Mouse (Mus musculus) forebrain, embryonic 12.5 days (tissue): ENCODE results near the gene Itgb1. TPM values are rescaled to one million over a fixed set of nuclear protein-coding genes. Genes with fewer than 3 reads are reported as not detected.

Experiments
- ATAC-seq: fragments of 200-750 bp; cut with Nextera tagmentation; 2 replicates; pipeline ENCODE4 v1.8.0; 2017; ENCODE audit warnings: moderate TSS enrichment; ENCODE audit not compliant: low FRiP score
- H3K27ac ChIP-seq: fragments of 300-500 bp; sonication (generic); 2 replicates; pipeline ENCODE4 v1.5.1; 2016; ENCODE audit warnings: mild to moderate bottlenecking
- H3K27me3 ChIP-seq: fragments of 300-500 bp; sonication (generic); 2 replicates; pipeline ENCODE4 v1.6.1; 2016; ENCODE audit warnings: mild to moderate bottlenecking
- H3K36me3 ChIP-seq: fragments of 300-500 bp; sonication (generic); replicated peaks from 2 replicates; pipeline ENCODE4 v1.6.1; 2016; ENCODE audit warnings: mild to moderate bottlenecking
- H3K4me1 ChIP-seq: fragments of 300-500 bp; sonication (generic); 2 replicates; pipeline ENCODE4 v1.6.1; 2016
- H3K4me2 ChIP-seq: fragments of 300-500 bp; sonication (generic); 2 replicates; pipeline ENCODE4 v1.6.1; 2016; ENCODE audit warnings: mild to moderate bottlenecking, moderate library complexity
- H3K4me3 ChIP-seq: fragments of 300-500 bp; sonication (generic); replicated peaks from 2 replicates; pipeline ENCODE4 v1.5.1; 2016; ENCODE audit warnings: mild to moderate bottlenecking
- H3K9ac ChIP-seq: fragments of 300-500 bp; sonication (generic); 2 replicates; pipeline ENCODE4 v1.6.1; 2016; ENCODE audit warnings: mild to moderate bottlenecking
- H3K9me3 ChIP-seq: fragments of 300-500 bp; sonication (generic); 2 replicates; pipeline ENCODE4 v1.6.1; 2016
- WGBS: fragments of 180-500 bp; shearing (Covaris S2); methylation state at CpG from one replicate; pipeline ENCODE4 v1.1.7; 2016; 5-methylcytosine and 5-hydroxymethylcytosine counted together
- polyA plus RNA-seq: library from polyadenylated mRNA; unstranded; fragments of >200 nt; fragmentation: Nextera tagmentation; extraction: Ambion mirVana; gene quantifications from 2 replicates; pipeline ENCODE4 v1.2.1, GENCODE M21; 2016

The Itgb1 gene
- polyA plus RNA-seq, 1 experiment from 2014 or later = 140 TPM

DNA sequence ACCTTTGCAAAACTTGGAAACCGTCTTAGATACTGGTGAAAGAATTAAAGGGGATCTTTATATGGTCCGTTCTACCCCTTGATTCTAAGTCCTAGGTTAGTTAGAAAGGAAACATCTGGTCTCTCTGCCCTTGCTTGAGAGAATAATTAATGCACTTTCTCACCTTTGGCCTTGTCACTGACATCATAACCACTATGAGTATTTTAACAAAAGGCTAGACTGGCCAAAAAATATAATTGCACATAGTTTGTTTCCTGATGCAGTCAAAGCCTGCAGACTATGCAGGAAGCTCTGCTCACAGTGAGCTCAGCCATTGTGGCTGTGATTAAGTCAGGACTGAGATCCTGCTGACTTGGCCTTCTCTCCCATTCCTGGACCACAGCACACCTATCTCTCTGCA lies 22.3 kb upstream of the Itgb1 start:
- Histone ChIP-seq H3K4me2 (no peak overlapping the region), H3K27me3 (no peaks in the 10 kb centered on the region), H3K4me3 (no peak overlapping the region), H3K36me3 (no peaks in the 10 kb centered on the region), H3K27ac (no peak overlapping the region), H3K9ac (no peak overlapping the region), H3K9me3 (no peaks in the 10 kb centered on the region), H3K4me1 (no peaks in the 10 kb centered on the region)
- ATAC-seq = no peak
- 72% methylated on average over 2 of the region's 2 CpGs for WGBS

DNA sequence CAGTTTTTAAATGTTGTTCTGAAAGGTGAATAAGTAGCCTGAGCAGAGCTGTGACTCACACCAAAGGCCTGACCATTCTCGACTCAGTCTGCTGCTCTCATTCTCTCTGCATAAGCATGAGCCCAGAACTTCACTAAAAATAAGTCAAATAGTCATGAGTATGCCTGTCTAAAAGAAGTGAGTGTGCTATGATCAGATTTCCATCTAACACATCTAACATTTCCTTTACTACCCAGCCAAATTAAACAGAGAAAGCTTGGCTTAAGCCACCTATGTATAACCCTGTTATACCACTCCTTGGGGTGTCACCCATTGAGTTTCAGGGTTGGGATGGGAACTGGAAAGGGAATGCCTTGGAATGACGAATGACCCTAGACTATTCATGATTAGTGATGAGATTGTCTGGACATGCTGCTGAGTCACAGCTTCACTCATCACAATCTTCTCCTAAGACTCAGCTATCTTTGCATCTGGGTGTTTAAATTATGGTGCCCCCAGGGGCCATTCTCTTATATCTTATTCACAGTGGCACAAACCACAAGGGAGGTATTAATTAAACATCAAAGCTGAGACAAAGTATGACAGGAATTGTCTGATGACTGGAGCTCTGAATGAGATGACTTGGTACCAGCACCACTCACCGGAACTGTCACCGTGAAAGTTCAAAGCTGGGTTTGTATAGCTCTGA lies 18.7 kb upstream of the Itgb1 start:
- no peak overlapping the region for H3K4me2 ChIP-seq
- no peak overlapping the region for H3K4me3 ChIP-seq
- H3K27me3 ChIP-seq = no peaks in the 10 kb centered on the region
- ATAC-seq = no peak
- no peak overlapping the region for H3K27ac ChIP-seq
- no peaks in the 10 kb centered on the region for H3K9me3 ChIP-seq
- no peaks in the 10 kb centered on the region for H3K4me1 ChIP-seq
- WGBS = 90% methylated on average over 4 of the region's 4 CpGs
- no peaks in the 10 kb centered on the region for H3K36me3 ChIP-seq
- no peak overlapping the region for H3K9ac ChIP-seq

DNA sequence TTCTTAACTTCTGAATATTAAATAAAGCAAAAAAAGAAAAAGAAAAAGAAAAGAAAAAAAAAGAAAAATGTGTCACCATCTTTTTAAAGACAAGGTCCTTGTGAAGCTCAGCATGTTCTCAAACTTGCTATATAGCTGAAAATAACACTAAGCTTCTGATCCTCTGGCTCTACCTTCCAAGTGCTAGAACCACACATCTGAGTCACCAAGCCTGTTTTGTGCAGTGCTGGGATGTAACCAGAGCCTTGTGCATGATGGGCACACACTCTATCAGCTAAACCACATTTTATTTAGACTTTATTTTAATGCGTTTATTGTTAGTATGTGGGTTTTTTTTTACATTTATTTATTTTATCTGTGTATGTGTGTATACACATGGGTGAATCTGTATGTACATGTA lies 13.6 kb upstream of the Itgb1 start:
- no peak overlapping the region for H3K4me2 ChIP-seq
- no peaks in the 10 kb centered on the region for H3K36me3 ChIP-seq
- 94% methylated on average over 1 of the region's 1 CpGs for WGBS
- no peak overlapping the region for H3K9ac ChIP-seq
- no peaks in the 10 kb centered on the region for H3K9me3 ChIP-seq
- H3K4me3 ChIP-seq = no peak overlapping the region
- no peak overlapping the region for H3K27ac ChIP-seq
- no peak for ATAC-seq
- H3K4me1 ChIP-seq = no peaks in the 10 kb centered on the region
- no peaks in the 10 kb centered on the region for H3K27me3 ChIP-seq

DNA sequence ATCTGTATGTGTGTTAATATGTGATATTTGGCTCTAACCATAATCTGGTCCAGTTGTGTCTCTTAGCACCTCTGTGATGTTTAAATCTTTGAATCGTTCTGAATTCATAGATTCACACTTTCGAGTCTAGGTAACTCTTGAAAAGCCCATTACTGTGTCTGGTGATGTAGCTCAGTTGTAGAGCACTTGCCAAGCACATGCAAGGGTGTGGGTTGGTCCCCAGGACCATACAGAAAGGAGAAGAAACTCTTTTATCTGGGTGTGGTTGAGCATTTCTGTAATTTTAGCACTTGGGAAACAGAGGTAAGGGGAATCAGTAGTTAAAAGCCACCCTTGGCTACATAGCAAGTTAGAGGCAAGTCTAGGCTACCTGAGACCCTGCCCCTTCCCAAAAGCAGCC lies 13.0 kb upstream of the Itgb1 start:
- Histone ChIP-seq H3K36me3 (no peaks in the 10 kb centered on the region), H3K9ac (no peak overlapping the region), H3K27me3 (no peaks in the 10 kb centered on the region), H3K9me3 (no peaks in the 10 kb centered on the region), H3K4me1 (no peaks in the 10 kb centered on the region), H3K4me3 (no peak overlapping the region), H3K27ac (no peak overlapping the region), H3K4me2 (no peak overlapping the region)
- WGBS = 81% methylated on average over 2 of the region's 2 CpGs
- no peak for ATAC-seq

DNA sequence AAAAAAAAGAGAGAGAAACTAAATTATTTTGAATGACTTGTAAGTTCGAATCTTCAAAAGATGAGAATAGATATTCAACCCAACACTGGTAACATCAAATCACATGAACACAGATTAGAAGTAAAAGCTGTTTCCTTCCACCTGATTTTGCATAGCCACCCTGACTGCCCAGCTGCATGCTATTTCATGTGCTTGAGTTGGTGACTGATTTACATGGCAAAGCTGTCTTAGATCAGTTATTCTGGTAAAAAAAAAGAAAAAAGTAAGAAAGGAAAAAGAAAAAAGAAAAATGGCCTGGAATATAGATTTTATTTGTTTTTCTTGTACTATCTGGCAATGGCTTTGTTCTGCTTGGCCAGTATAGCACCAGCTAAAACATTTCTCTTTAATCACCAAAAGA lies 12.5 kb upstream of the Itgb1 start:
- no peaks in the 10 kb centered on the region for H3K27me3 ChIP-seq
- no peak overlapping the region for H3K4me3 ChIP-seq
- no peak overlapping the region for H3K27ac ChIP-seq
- H3K36me3 ChIP-seq = no peaks in the 10 kb centered on the region
- 76% methylated on average over 1 of the region's 1 CpGs for WGBS
- no peak overlapping the region for H3K4me2 ChIP-seq
- H3K4me1 ChIP-seq = no peaks in the 10 kb centered on the region
- H3K9me3 ChIP-seq = no peaks in the 10 kb centered on the region
- no peak for ATAC-seq
- H3K9ac ChIP-seq = no peak overlapping the region

DNA sequence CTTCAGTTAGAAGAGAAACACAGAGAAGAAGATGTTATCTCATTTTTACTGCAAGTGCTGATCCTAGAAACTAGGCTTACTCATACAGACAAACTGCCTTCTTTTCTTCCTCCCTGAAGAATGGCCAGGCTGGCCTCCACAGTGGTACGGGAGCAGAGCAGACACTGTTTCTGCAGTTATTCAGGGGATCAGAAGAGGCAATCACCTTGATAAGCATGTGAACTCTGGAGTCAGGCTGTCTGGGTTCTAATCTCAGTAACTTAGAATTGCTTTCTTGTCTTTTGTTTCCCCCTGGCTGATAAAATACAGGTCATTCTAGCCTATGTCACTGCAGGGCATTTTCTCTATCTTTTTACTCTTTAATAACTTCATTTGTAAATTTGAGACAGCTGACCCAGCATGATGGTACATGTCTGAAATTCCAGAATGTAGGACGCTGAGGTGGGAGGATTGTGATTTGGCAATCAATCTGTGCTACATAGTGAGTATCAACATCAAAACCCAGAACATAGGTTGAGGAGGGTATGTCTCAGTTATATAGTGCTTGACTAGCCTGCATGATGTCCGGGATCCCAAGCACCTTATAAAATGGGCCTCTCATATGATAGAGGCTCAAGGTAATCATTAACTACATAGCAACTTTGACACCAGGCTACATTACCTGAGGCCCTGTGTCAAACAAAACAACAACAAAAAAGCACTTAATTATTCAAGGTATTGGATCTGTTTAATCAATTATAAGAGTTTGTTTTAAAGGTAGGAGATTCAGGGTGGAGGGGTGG lies 9.4 kb upstream of the Itgb1 start:
- Histone ChIP-seq H3K27me3 (no peaks in the 10 kb centered on the region), H3K36me3 (no peaks in the 10 kb centered on the region), H3K4me1 (no peaks in the 10 kb centered on the region), H3K27ac (no peak overlapping the region), H3K4me2 (no peak overlapping the region), H3K9me3 (no peaks in the 10 kb centered on the region), H3K4me3 (no peak overlapping the region), H3K9ac (no peak overlapping the region)
- WGBS = 90% methylated on average over 3 of the region's 3 CpGs
- ATAC-seq = no peak

DNA sequence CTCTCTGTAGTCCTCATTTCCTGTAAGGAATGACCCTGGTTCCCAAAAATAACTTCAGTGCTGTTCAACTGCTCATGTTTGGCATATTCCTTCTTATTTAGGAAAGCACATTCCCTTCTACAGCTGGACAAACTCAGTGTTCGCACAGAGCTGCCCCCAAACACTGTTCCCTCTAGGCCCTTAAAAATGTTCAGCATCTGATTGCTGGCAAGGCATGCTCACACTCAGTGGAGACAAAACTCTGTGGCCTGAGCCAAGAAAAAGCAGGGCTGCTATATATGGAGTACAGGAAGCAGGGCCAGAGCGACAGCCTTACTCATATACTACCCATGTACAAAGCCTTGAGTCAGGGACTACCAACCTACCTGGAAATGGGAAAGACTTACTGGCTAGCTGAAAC lies 5.5 kb upstream of the Itgb1 start:
- WGBS = 85% methylated on average over 2 of the region's 2 CpGs

DNA sequence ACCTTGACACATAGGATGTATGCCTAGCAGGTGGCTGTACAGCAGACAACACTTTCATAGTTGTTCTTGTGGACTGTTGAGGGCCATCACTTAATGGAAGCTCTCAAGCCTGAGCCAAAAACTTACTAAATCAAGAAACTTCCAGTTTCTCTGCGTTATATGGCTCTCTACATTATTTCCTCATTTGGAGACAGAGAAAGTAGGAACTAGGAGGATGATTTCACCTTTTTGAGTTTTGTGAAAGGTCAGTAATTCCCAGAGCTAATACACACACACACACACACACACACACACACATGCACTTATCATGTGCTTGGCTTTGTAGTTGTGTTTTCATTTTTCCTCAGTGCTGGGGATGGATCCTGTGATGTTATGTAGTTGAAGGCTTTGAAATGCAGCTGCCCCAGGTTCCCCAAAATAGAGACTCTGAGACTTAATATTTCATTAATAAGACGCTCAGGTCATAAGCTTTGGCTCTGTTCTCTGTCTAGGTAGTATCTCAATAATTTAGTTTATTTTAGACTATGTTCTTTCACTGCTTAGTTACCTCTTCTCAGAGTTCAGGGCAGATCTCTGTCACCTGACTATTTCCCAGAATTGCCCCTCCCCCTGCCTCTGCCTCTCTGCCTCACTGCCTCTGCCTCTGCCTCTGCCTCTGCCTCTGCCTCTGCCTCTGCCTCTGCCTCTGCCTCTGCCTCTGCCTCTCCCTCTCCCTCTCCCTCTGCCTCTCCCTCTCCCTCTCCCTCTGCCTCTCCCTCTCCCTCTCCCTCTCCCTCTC lies 4.7 kb upstream of the Itgb1 start:
- Histone ChIP-seq H3K4me2 (no peak overlapping the region), H3K9ac (no peak overlapping the region), H3K9me3 (no peaks in the 10 kb centered on the region), H3K27ac (no peak overlapping the region), H3K4me1 (no peaks in the 10 kb centered on the region), H3K4me3 (no peak overlapping the region), H3K36me3 (no peaks in the 10 kb centered on the region), H3K27me3 (no peaks in the 10 kb centered on the region)
- 90% methylated on average over 2 of the region's 2 CpGs for WGBS
- no peak for ATAC-seq

More for the DNA sequence above, 5.5 kb upstream of the Itgb1 start:
- no peaks in the 10 kb centered on the region for H3K36me3 ChIP-seq
- no peak overlapping the region for H3K4me3 ChIP-seq
- H3K27ac ChIP-seq = no peak overlapping the region
- no peaks in the 10 kb centered on the region for H3K4me1 ChIP-seq
- ATAC-seq = no peak
- no peaks in the 10 kb centered on the region for H3K27me3 ChIP-seq
- no peak overlapping the region for H3K4me2 ChIP-seq
- H3K9me3 ChIP-seq = no peaks in the 10 kb centered on the region
- H3K9ac ChIP-seq = no peak overlapping the region

DNA sequence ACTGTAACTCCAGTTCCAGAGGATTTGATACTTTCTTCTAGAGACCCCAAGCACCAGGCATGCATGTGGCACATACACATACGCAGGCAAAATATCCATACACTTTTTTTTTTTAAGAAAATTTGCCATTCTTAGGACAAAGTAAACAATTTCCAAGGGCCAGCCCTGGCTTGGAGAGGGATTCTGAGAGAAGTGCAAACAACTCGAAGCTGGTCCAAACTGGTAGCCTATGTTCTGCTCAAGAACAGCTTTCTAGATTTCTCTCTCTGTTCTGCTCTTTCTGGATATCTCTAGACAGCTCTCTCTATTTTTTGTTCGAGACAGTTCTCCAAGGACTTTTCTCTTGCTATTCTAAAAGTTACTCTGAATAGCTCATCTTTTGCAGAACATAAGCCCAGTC lies 3.5 kb upstream of the Itgb1 start:
- Histone ChIP-seq H3K36me3 (no peaks in the 10 kb centered on the region), H3K4me2 (no peak overlapping the region), H3K27me3 (no peaks in the 10 kb centered on the region), H3K4me1 (peaks cover 1% of the 10 kb centered on the region), H3K9ac (no peak overlapping the region), H3K4me3 (no peak overlapping the region), H3K27ac (no peak overlapping the region), H3K9me3 (no peaks in the 10 kb centered on the region)
- 91% methylated on average over 3 of the region's 3 CpGs for WGBS
- ATAC-seq = no peak

DNA sequence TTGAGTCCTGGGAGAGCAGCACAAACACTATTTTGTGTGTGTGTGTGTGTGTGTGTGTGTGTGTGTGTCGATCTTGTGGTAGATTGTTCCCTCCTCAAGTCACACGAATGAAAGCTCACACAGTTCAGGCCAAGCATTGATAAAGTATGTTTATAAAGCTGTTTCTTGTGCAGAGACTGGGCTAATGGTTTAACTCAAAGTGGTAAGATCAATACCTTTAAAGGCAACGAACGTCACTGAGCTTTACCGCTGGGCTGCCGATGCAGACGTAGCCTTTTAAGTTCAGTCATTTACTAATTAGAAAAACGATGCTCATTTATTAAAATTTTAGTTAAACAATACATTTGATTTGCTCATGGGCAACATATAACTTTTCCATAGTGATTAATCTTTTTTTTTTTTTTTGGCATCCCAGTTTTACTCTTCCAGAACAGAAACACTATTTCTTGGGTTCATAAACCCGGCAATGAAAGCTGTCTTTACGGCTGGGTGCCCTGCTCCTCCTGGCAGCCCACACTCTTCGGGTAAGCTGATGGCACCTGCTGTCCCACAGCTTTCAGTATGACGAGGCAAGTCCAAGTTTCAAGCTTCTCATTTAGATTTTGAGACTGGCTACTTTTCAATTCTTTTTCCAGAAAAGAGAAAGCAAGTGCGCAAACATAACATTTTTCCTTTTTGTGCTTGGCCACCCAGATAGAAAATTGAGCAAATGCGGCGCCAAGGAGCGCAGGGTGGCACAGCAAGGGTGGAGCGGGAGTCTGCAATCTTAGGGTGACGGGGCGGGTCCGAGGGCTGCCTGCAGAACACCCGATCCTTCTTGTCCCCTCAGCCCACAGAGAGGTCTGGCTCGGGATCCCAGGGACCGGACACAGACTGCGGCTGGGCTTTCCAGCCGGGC lies 596 bp upstream of the Itgb1 start:
- 6% methylated on average over 25 of the region's 25 CpGs for WGBS
- Histone ChIP-seq H3K9me3 (no peaks in the 10 kb centered on the region), H3K4me3 (peak overlapping the region; percentile 88), H3K9ac (peak overlapping the region; percentile 98), H3K27me3 (no peaks in the 10 kb centered on the region), H3K27ac (peak overlapping the region; percentile 99), H3K4me1 (peaks cover 16% of the 10 kb centered on the region), H3K36me3 (no peaks in the 10 kb centered on the region), H3K4me2 (peak overlapping the region; percentile 68)
- ATAC-seq = peak; percentile 49

DNA sequence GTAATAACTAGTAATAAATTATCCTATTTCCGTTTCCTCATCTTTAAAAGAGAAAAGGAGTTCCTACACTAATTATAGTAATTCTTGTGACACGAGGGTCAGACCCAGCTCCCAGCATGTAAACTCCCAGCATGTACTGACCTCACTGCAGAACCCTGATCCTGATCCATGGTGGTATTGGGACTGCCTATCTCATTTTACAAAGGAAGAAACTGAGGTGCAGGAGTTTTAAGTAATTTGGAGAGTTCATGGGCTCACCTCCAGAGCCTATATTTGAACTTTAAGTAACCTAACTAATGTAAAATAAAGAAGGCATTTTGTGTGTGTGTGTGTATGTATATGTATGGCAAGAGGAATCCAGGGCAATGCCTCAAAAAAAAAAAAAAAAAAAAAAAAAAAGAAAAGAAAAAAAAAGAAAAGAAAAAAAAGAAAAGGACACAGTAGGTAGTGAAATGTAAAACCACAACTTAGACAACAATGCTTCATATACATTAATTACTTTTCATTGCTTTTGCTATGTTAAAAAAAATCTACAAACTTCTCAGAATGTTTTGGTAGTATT lies 1.1 kb downstream of the Itgb1 start:
- peak overlapping the region; percentile 99 for H3K27ac ChIP-seq
- 0 out of 2 replicates have a peak, but pooled peaks have one; percentile 6 for ATAC-seq
- peak overlapping the region; percentile 98 for H3K9ac ChIP-seq
- H3K4me2 ChIP-seq = peak overlapping the region; percentile 68
- 0% methylated on average over 2 of the region's 2 CpGs for WGBS
- H3K4me1 ChIP-seq = peaks cover 26% of the 10 kb centered on the region
- H3K4me3 ChIP-seq = peak overlapping the region; percentile 88
- H3K27me3 ChIP-seq = no peaks in the 10 kb centered on the region
- H3K9me3 ChIP-seq = no peaks in the 10 kb centered on the region
- no peaks in the 10 kb centered on the region for H3K36me3 ChIP-seq
